Mouse (Mus musculus) intestine, postnatal 0 days (tissue): Measurements from ENCODE around the gene Efcab14. TPM values are rescaled to one million over a fixed set of nuclear protein-coding genes. Genes with fewer than 3 reads are reported as not detected.

ENCODE experiments used
- ATAC-seq: fragments of 200-750 bp; cut with Nextera tagmentation; 2 replicates; pipeline ENCODE4 v1.8.0; 2017; ENCODE audit warnings: mild to moderate bottlenecking, moderate TSS enrichment, moderate library complexity
- H3K27ac ChIP-seq: fragments of 300-500 bp; sonication (generic); 2 replicates; pipeline ENCODE4 v1.5.1; 2014; ENCODE audit warnings: mild to moderate bottlenecking, low read depth, low read length, moderate library complexity
- H3K27me3 ChIP-seq: fragments of 300-500 bp; sonication (generic); replicated peaks from 2 replicates; pipeline ENCODE4 v1.6.1; 2014; ENCODE audit warnings: low read length, mixed read lengths; ENCODE audit not compliant: control insufficient read depth, insufficient read depth
- H3K36me3 ChIP-seq: fragments of 300-500 bp; sonication (generic); 2 replicates; pipeline ENCODE4 v1.6.1; 2014; ENCODE audit warnings: mild to moderate bottlenecking, moderate library complexity; ENCODE audit not compliant: control insufficient read depth, insufficient read depth
- H3K4me1 ChIP-seq: fragments of 300-500 bp; sonication (generic); replicated peaks from 2 replicates; pipeline ENCODE4 v1.6.1; 2014; ENCODE audit warnings: antibody characterized with exemption, low read length, mixed read lengths; ENCODE audit not compliant: control insufficient read depth, insufficient read depth
- H3K4me2 ChIP-seq: fragments of 300-500 bp; sonication (generic); replicated peaks from 2 replicates; pipeline ENCODE4 v1.6.1; 2014; ENCODE audit warnings: low read depth, mild to moderate bottlenecking, moderate library complexity
- H3K4me3 ChIP-seq: fragments of 300-500 bp; sonication (generic); 2 replicates; pipeline ENCODE4 v1.5.1; 2014; ENCODE audit warnings: low read depth, low read length
- H3K9ac ChIP-seq: fragments of 300-500 bp; sonication (generic); 2 replicates; pipeline ENCODE4 v1.6.1; 2014; ENCODE audit warnings: mild to moderate bottlenecking, low read depth, low read length
- H3K9me3 ChIP-seq: fragments of 300-500 bp; sonication (generic); 2 replicates; pipeline ENCODE4 v1.6.1; 2016; ENCODE audit warnings: mixed run types; ENCODE audit not compliant: control insufficient read depth
- CTCF ChIP-seq: sonication (generic); IDR thresholded peaks from 2 replicates; pipeline ENCODE4 v1.5.1; 2016; ENCODE audit warnings: low read depth, mild to moderate bottlenecking, control low read depth, antibody characterized with exemption, moderate library complexity
- WGBS: fragments of 180-500 bp; shearing (Covaris S2); extraction: QIAGEN DNeasy Blood & Tissue Kit; methylation state at CpG from one replicate; pipeline ENCODE4 v1.1.7; 2014; 5-methylcytosine and 5-hydroxymethylcytosine counted together
- polyA plus RNA-seq: library from polyadenylated mRNA; unstranded; fragments of >200 nt; fragmentation: Nextera tagmentation; extraction: Ambion mirVana; gene quantifications from 2 replicates; pipeline ENCODE4 v1.2.1, GENCODE M21; 2015

Efcab14 gene
- polyA plus RNA-seq, 1 experiment from 2014 or later: 35.0 TPM

DNA sequence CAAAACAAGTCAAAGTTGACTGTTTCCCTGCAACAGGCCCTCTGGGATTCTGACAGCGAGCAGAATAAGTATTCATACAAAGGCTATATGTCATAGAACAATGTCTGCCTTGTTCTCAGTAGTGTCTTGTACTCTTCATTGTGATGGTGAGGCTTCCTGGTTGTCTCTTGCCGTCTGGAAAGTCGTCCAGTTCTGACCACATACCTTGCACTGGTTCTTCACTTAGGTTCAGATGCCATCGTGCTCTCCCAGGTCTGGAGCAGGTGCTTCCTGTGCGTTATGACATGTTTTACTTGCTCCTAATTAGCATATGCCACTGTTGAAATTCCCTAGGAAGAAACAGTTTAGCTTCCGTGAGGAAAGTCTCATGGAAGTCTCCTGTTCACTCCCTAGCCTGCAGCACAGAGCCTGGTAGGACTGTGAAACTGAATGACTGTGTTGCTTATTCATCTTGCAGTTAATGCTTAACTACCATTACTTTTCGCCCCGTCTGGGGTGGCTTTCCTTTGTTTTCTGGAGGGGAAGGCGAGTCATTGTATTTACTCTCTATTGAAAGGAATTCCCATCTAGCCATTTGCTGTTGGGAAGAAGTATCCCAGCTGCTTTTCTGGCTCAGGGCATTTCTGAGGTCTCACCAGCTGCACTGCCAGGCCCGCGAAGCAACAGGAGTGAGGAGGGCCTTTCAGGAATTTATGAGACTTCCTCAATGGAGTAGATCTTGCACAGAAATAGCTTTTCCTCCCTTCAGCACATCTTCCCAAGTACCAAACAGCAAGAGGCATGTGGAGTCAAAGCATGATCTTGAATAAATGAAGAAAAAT lies 30.3 kb downstream of the Efcab14 start:
- ATAC-seq: peak; percentile 81
- no peaks in the 10 kb centered on the region for H3K4me1 ChIP-seq
- no peaks in the 10 kb centered on the region for H3K27me3 ChIP-seq
- H3K9ac ChIP-seq: no peak overlapping the region
- no peak; the same call in 1 of the 2 replicates for TF ChIP-seq CTCF
- peaks cover 34% of the 10 kb centered on the region for H3K36me3 ChIP-seq
- 32% methylated on average over 11 of the region's 11 CpGs for WGBS
- peak overlapping the region; percentile 32; the same call in 1 of the 2 replicates for H3K4me2 ChIP-seq
- H3K27ac ChIP-seq: peak overlapping the region; percentile 63
- H3K9me3 ChIP-seq: no peaks in the 10 kb centered on the region
- H3K4me3 ChIP-seq: no peak overlapping the region

DNA sequence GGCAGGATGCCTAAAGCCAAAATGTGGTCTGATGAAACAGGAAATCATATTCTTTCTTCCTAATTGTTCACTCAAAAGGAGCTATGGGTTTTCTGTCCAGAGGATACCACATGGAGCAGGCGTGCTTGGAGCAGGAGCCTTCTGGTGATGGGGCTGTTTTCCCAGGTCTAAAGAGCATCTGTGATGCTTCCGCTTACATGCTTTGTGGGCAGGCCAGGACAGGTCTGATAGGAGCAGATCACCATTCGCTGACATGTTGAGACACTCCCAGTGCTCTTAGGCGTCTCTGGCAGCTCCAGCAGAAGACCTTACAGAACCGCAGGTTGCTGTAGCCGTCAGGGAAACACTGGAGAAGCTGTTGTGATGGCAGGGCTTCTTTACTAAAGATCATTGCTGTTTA lies 37.5 kb downstream of the Efcab14 start:
- Histone ChIP-seq H3K4me2 (no peak overlapping the region), H3K9ac (no peak overlapping the region), H3K27ac (no peak overlapping the region), H3K27me3 (no peaks in the 10 kb centered on the region), H3K36me3 (peaks cover 35% of the 10 kb centered on the region), H3K9me3 (no peaks in the 10 kb centered on the region), H3K4me3 (no peak overlapping the region), H3K4me1 (no peaks in the 10 kb centered on the region)
- no peak for TF ChIP-seq CTCF
- no peak for ATAC-seq
- WGBS: 85% methylated on average over 6 of the region's 6 CpGs

DNA sequence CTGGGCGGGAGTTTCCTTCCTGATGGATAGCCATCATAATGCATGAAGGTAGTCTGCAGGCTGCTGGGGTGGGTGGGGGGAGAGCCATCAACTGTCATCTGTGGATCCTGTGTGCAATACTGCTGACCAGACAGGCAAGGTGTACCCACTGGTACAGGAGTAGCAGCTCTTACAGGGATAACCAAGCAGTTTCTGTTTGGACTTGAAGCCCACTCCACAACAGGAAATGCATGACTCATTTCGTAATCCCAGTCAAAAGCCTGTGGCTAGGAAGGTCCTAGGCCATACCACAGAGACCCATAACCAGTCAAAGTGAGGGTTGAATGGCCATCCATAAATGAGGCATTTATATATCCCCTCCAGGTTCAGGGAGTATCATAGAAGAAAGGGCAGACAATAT lies 40.1 kb downstream of the Efcab14 start:
- Histone ChIP-seq H3K36me3 (peaks cover 25% of the 10 kb centered on the region), H3K4me2 (no peak overlapping the region), H3K4me3 (no peak overlapping the region), H3K9me3 (no peaks in the 10 kb centered on the region), H3K27ac (no peak overlapping the region), H3K9ac (no peak overlapping the region), H3K4me1 (no peaks in the 10 kb centered on the region), H3K27me3 (no peaks in the 10 kb centered on the region)
- WGBS: 92% methylated on average over 2 of the region's 2 CpGs
- no peak for TF ChIP-seq CTCF
- ATAC-seq: no peak

DNA sequence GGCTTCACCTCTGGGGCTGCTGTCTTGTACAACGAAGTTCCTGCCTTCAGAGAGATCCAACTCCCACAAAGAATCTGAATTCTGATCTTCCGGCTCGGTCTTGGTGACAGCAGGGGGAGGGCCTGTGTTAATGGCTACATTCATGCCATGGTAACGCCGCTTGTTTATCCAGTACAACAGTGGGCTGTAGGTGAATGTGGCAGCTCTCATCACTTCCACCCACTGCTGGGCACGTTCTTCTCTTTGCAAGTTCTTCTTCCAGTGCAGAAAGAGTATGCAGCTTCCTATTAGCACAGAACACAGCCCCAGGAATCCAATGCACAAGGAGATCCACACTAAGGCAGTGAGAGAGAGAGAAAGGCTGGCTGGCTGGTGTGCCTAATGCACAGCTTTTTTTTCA lies 42.7 kb downstream of the Efcab14 start:
- WGBS: 40% methylated on average over 6 of the region's 6 CpGs
- H3K36me3 ChIP-seq: peaks cover 11% of the 10 kb centered on the region
- H3K9ac ChIP-seq: no peak overlapping the region
- no peaks in the 10 kb centered on the region for H3K27me3 ChIP-seq
- H3K27ac ChIP-seq: no peak overlapping the region
- H3K4me2 ChIP-seq: no peak overlapping the region
- H3K4me3 ChIP-seq: no peak overlapping the region
- no peak for TF ChIP-seq CTCF
- no peaks in the 10 kb centered on the region for H3K9me3 ChIP-seq
- no peak for ATAC-seq
- H3K4me1 ChIP-seq: no peaks in the 10 kb centered on the region; the same call in 1 of the 2 replicates

DNA sequence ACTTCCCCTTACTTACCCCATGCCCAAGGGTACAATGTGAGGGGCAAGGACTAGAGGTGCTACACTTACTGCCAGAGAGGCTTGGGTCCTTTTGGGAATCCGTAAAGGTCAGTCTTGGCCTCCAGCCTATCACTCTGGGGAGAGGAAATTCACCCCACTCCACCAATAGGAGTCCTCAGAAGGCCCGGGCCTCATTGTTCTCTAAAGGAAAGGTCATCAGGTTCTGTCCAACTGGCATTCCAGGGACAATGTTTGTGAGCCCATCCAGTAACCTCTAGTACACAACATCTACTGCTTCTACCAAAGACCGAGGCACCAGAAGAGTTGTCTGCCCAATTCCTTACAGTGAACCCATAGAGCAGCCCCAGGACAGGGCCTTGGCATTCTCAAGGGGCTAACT lies 43.4 kb downstream of the Efcab14 start, which contains the start of gene Tex38:
TSS of gene Tex38 (minus strand) at position 101 of the 400 bp plus-strand sequence.
- no peaks in the 10 kb centered on the region for H3K27me3 ChIP-seq
- no peak for TF ChIP-seq CTCF
- H3K9ac ChIP-seq: no peak within 1 kb of the TSS
- H3K4me2 ChIP-seq: no peak within 1 kb of the TSS
- H3K9me3 ChIP-seq: no peaks in the 10 kb centered on the region
- H3K4me1 ChIP-seq: no peaks in the 10 kb centered on the region; the same call in 1 of the 2 replicates
- no peak within 1 kb of the TSS for H3K27ac ChIP-seq
- 89% methylated on average over 3 of the region's 3 CpGs for WGBS
- H3K36me3 ChIP-seq: peaks cover 10% of the 10 kb centered on the region
- no peak for ATAC-seq
- H3K4me3 ChIP-seq: no peak within 1 kb of the TSS

DNA sequence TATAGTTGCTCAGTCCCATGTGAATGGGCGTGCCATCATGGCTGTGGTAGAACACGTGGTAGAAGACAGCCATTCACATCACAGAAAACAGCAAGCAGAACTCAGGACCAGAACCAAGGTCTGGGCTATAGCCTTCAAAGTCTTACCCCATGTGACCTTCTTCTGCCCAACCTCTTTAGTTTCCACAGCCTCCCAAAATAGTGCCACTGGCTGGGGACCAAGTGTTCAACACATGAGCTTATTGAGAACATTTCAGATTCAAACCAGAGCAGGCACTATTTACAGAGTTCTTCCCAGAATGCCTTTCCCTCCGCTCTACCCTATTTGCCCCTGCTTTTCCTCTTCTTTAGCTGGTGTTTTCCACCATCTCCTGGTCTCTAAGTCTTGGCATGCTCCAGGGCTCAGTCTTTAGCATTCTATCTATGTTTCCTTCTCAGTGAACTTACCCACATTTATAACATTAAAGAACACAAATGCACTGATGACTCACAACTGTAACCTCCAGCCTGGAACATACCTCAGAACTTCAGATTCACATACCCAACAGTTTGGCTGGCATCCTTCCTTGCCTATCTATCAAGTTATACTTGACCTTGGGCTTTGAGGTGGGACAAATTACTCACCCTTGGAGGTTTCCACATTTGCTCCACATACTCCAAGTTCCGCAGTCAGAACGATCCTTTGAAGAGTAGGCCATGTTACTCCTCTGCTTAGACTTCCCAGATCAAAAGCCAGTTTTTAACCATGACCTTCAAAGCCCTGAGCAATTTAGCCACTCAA lies 44.7 kb downstream of the Efcab14 start:
- no peak for TF ChIP-seq CTCF
- H3K9ac ChIP-seq: no peak overlapping the region
- ATAC-seq: no peak
- no peaks in the 10 kb centered on the region; the same call in 1 of the 2 replicates for H3K36me3 ChIP-seq
- no peak overlapping the region for H3K4me3 ChIP-seq
- no peak overlapping the region for H3K27ac ChIP-seq
- no peaks in the 10 kb centered on the region for H3K9me3 ChIP-seq
- no peaks in the 10 kb centered on the region for H3K27me3 ChIP-seq
- no peaks in the 10 kb centered on the region; the same call in 1 of the 2 replicates for H3K4me1 ChIP-seq
- no peak overlapping the region for H3K4me2 ChIP-seq
- WGBS: 88% methylated on average over 5 of the region's 5 CpGs
